Mouse (Mus musculus) neural tube, embryonic 11.5 days (tissue): Measurements from ENCODE around the gene Gm28635. TPM values are rescaled to one million over a fixed set of nuclear protein-coding genes. Genes with fewer than 3 reads are reported as not detected.

Source experiments
- ATAC-seq: fragments of 200-750 bp; cut with Nextera tagmentation; 2 replicates; pipeline ENCODE4 v1.8.0; 2017; ENCODE audit warnings: moderate number of reproducible peaks, mild to moderate bottlenecking, moderate TSS enrichment, moderate library complexity; ENCODE audit not compliant: insufficient read depth, low FRiP score, low TSS enrichment
- DNase-seq: peaks from one replicate; pipeline ENCODE4 v3.0.0-alpha.2; 2015; ENCODE audit warnings: low spot score
- H3K27ac ChIP-seq: fragments of 300-500 bp; sonication (generic); 2 replicates; pipeline ENCODE4 v1.5.1; 2014; ENCODE audit warnings: low read depth, mild to moderate bottlenecking, low read length
- H3K27me3 ChIP-seq: fragments of 300-500 bp; sonication (generic); 2 replicates; pipeline ENCODE4 v1.6.1; 2014; ENCODE audit warnings: mild to moderate bottlenecking, low read length, mixed read lengths; ENCODE audit not compliant: control insufficient read depth, insufficient read depth
- H3K36me3 ChIP-seq: fragments of 300-500 bp; sonication (generic); 2 replicates; pipeline ENCODE4 v1.6.1; 2014; ENCODE audit warnings: mild to moderate bottlenecking, low read length, moderate library complexity, mixed read lengths; ENCODE audit not compliant: control insufficient read depth, insufficient read depth
- H3K4me1 ChIP-seq: fragments of 300-500 bp; sonication (generic); 2 replicates; pipeline ENCODE4 v1.6.1; 2014; ENCODE audit warnings: low read length, mixed read lengths; ENCODE audit not compliant: control insufficient read depth, insufficient read depth
- H3K4me2 ChIP-seq: fragments of 300-500 bp; sonication (generic); 2 replicates; pipeline ENCODE4 v1.6.1; 2014; ENCODE audit warnings: low read depth, mild to moderate bottlenecking, moderate library complexity
- H3K4me3 ChIP-seq: fragments of 300-500 bp; sonication (generic); 2 replicates; pipeline ENCODE4 v1.5.1; 2014; ENCODE audit warnings: low read depth, low read length
- H3K9ac ChIP-seq: fragments of 300-500 bp; sonication (generic); 2 replicates; pipeline ENCODE4 v1.6.1; 2014; ENCODE audit warnings: mild to moderate bottlenecking, low read length
- H3K9me3 ChIP-seq: fragments of 300-500 bp; sonication (generic); 2 replicates; pipeline ENCODE4 v1.6.1; 2016; ENCODE audit warnings: low read length; ENCODE audit not compliant: control insufficient read depth
- WGBS: fragments of 180-500 bp; shearing (Covaris S2); extraction: QIAGEN DNeasy Blood & Tissue Kit; methylation state at CpG from one replicate; pipeline ENCODE4 v1.1.7; 2014; 5-methylcytosine and 5-hydroxymethylcytosine counted together
- polyA plus RNA-seq: library from polyadenylated mRNA; unstranded; fragments of >200 nt; fragmentation: Nextera tagmentation; extraction: Ambion mirVana; gene quantifications from 2 replicates; pipeline ENCODE4 v1.2.1, GENCODE M21; 2014

The Gm28635 gene
- polyA plus RNA-seq, 1 experiment from 2014 or later = not detected

GRCm38 (mm10) chr2:84636231-84636741 is 41.6 kb downstream of the Gm28635 start:
- DNase-seq (peak; percentile 18), ATAC-seq (no peak)
- H3K27me3 ChIP-seq = no peaks in the 10 kb centered on the region
- peaks cover 30% of the 10 kb centered on the region for H3K4me1 ChIP-seq
- H3K9ac ChIP-seq = peak overlapping the region; percentile 26; the same call in 1 of the 2 replicates
- H3K9me3 ChIP-seq = no peaks in the 10 kb centered on the region
- no peaks in the 10 kb centered on the region for H3K36me3 ChIP-seq
- H3K4me2 ChIP-seq = peak overlapping the region; percentile 26
- H3K27ac ChIP-seq = peak overlapping the region; percentile 87
- 12% methylated on average over 8 of the region's 8 CpGs for WGBS
- no peak overlapping the region for H3K4me3 ChIP-seq

GRCm38 (mm10) chr2:84635611-84636010 is 42.2 kb downstream of the Gm28635 start:
- H3K4me1 ChIP-seq = peaks cover 30% of the 10 kb centered on the region
- peak overlapping the region; percentile 9; the same call in 1 of the 2 replicates for H3K9ac ChIP-seq
- peak; percentile 85 for ATAC-seq
- no peaks in the 10 kb centered on the region for H3K9me3 ChIP-seq
- 0 out of 2 replicates have a peak overlapping the region, but pooled peaks have one; percentile 3 for H3K4me2 ChIP-seq
- no peaks in the 10 kb centered on the region for H3K27me3 ChIP-seq
- H3K27ac ChIP-seq = peak overlapping the region; percentile 87
- 5% methylated on average over 2 of the region's 2 CpGs for WGBS
- peak; percentile 74 for DNase-seq
- H3K36me3 ChIP-seq = no peaks in the 10 kb centered on the region
- no peak overlapping the region for H3K4me3 ChIP-seq

- Histone ChIP-seq H3K27me3 (no peaks in the 10 kb centered on the region), H3K36me3 (no peaks in the 10 kb centered on the region), H3K4me3 (no peak overlapping the region), H3K27ac (peak overlapping the region; percentile 87), H3K4me1 (peaks cover 30% of the 10 kb centered on the region), H3K9me3 (no peaks in the 10 kb centered on the region), H3K4me2 (no peak overlapping the region), H3K9ac (no peak overlapping the region)
- ATAC-seq = no peak
- peak; percentile 24 for DNase-seq
- WGBS = 40% methylated on average over 4 of the region's 4 CpGs
Measured at GRCm38 (mm10) chr2:84634934-84635482, 42.8 kb downstream of the Gm28635 start.

GRCm38 (mm10) chr2:84634006-84634405 is 43.8 kb downstream of the Gm28635 start:
- no peak for ATAC-seq
- no peak overlapping the region for H3K4me2 ChIP-seq
- H3K27me3 ChIP-seq = no peaks in the 10 kb centered on the region
- H3K27ac ChIP-seq = no peak overlapping the region
- no peak overlapping the region for H3K9ac ChIP-seq
- DNase-seq = no peak
- H3K36me3 ChIP-seq = no peaks in the 10 kb centered on the region
- H3K4me1 ChIP-seq = peaks cover 30% of the 10 kb centered on the region
- 79% methylated on average over 4 of the region's 4 CpGs for WGBS
- H3K4me3 ChIP-seq = no peak overlapping the region
- H3K9me3 ChIP-seq = no peaks in the 10 kb centered on the region

GRCm38 (mm10) chr2:84632999-84633398 is 44.8 kb downstream of the Gm28635 start:
- ATAC-seq (no peak), DNase-seq (peak; percentile 14)
- H3K4me3 ChIP-seq = no peak overlapping the region
- no peak overlapping the region for H3K9ac ChIP-seq
- WGBS = 4% methylated on average over 3 of the region's 3 CpGs
- H3K27me3 ChIP-seq = no peaks in the 10 kb centered on the region
- no peak overlapping the region for H3K27ac ChIP-seq
- no peaks in the 10 kb centered on the region for H3K36me3 ChIP-seq
- H3K4me2 ChIP-seq = no peak overlapping the region
- H3K4me1 ChIP-seq = peaks cover 30% of the 10 kb centered on the region
- H3K9me3 ChIP-seq = no peaks in the 10 kb centered on the region

GRCm38 (mm10) chr2:84632001-84632400 is 45.8 kb downstream of the Gm28635 start:
- no peaks in the 10 kb centered on the region for H3K27me3 ChIP-seq
- no peak overlapping the region for H3K9ac ChIP-seq
- no peak overlapping the region for H3K4me2 ChIP-seq
- H3K27ac ChIP-seq = no peak overlapping the region
- DNase-seq (no peak), ATAC-seq (no peak)
- no peak overlapping the region for H3K4me3 ChIP-seq
- no peaks in the 10 kb centered on the region for H3K36me3 ChIP-seq
- WGBS = 100% methylated on average over 1 of the region's 1 CpGs
- H3K9me3 ChIP-seq = no peaks in the 10 kb centered on the region
- peaks cover 23% of the 10 kb centered on the region for H3K4me1 ChIP-seq

- Histone ChIP-seq H3K9ac (no peak overlapping the region), H3K27me3 (no peaks in the 10 kb centered on the region), H3K9me3 (no peaks in the 10 kb centered on the region), H3K4me3 (no peak overlapping the region), H3K4me1 (no peaks in the 10 kb centered on the region), H3K27ac (no peak overlapping the region), H3K36me3 (no peaks in the 10 kb centered on the region), H3K4me2 (no peak overlapping the region)
- DNase-seq = no peak
- WGBS = 50% methylated on average over 3 of the region's 3 CpGs
- no peak for ATAC-seq
Measured at GRCm38 (mm10) chr2:84627036-84627435, 50.8 kb downstream of the Gm28635 start.

- ATAC-seq (no peak), DNase-seq (no peak)
- WGBS = 70% methylated on average over 7 of the region's 7 CpGs
- no peaks in the 10 kb centered on the region for H3K36me3 ChIP-seq
- no peak overlapping the region for H3K27ac ChIP-seq
- H3K4me3 ChIP-seq = no peak overlapping the region
- no peaks in the 10 kb centered on the region for H3K27me3 ChIP-seq
- H3K9ac ChIP-seq = no peak overlapping the region
- H3K4me2 ChIP-seq = no peak overlapping the region
- no peaks in the 10 kb centered on the region for H3K4me1 ChIP-seq
- H3K9me3 ChIP-seq = no peaks in the 10 kb centered on the region
Measured at GRCm38 (mm10) chr2:84626366-84626975, 51.4 kb downstream of the Gm28635 start.

- WGBS = 95% methylated on average over 17 of the region's 17 CpGs
- Histone ChIP-seq H3K36me3 (peaks cover 4% of the 10 kb centered on the region), H3K4me1 (no peaks in the 10 kb centered on the region), H3K27ac (no peak overlapping the region), H3K9ac (no peak overlapping the region), H3K4me2 (no peak overlapping the region), H3K4me3 (no peak overlapping the region), H3K9me3 (no peaks in the 10 kb centered on the region), H3K27me3 (no peaks in the 10 kb centered on the region)
- ATAC-seq = no peak
- no peak for DNase-seq
Measured at GRCm38 (mm10) chr2:84624201-84624600, 53.6 kb downstream of the Gm28635 start.
